Mouse (Mus musculus): ENCODE measurements at regions not wholly inside any gene's neighbourhood (a gene's known extent, or its start where the extent isn't known, plus 50 kb on each side); places are given as distances from the start of the nearest gene placed in this dataset.

DNA sequence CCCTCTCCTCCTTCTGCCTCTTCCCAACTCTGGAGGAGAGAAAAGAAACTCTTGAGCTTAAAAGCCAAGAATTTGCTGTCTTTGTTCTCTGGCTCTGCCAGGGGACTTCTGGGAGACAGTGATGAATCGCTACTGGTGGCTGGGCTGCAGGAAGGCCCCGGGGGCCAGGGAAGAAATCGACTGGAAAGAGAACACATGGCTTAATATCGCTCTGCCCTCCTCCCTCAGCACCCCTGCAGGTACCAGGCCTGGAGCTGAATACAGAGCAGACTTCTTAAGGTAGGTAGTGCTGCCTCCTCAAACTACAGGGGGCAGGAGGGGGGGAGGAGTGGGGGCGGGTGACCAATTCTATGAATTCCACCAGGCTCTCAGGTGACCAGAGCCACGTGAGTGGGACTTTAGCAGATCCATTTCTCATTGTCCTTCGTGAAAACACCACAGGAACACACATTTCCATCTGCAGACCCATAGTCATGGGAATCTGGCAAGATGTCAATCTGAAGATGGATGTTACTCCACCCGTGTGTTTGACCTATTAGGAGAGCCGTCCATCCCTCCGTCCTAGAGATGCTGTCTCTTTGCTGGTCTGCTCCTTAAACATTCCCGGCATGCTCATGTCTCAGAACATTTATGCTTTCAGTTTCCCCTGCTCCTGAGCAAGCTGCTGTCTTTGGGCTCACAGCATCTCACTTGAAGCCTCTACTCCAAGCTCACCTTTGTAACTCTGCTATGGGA is 83.4 kb downstream of the Lrrc30 start:
- TF ChIP-seq GATA1 (IDR thresholded peaks at IDR 0.05; ENCODE audit: low read length) (no peak), TAL1 (IDR thresholded peaks at IDR 0.05; ENCODE audit: low read length) (no peak)

Measured in erythroblast, embryonic 14.5 days (primary cell).